Mouse (Mus musculus): ENCODE measurements at regions not wholly inside any gene's neighbourhood (a gene's known extent, or its start where the extent isn't known, plus 50 kb on each side); places are given as distances from the start of the nearest gene placed in this dataset.
"Not testable (repeated sequence)": the region's sequence is repeated elsewhere in the genome, so short reads cannot be mapped to it uniquely, and the experiment has no call there.

- not testable (repeated sequence) for H3K27me3 ChIP-seq (replicated peaks; ENCODE audit: low read depth, poor library complexity, severe bottlenecking); H3K4me3 ChIP-seq; H3K27ac ChIP-seq (replicated peaks); H3K36me3 ChIP-seq (replicated peaks); DNase-seq (ENCODE audit: low spot score); H3K4me1 ChIP-seq; H3K9me3 ChIP-seq
- WGBS, result 89% methylated on average over 1 of the region's 2 CpGs
Measured at GRCm38 (mm10) chr13:65375273-65375672, 96.7 kb downstream of the Zfp369 start.

DNA sequence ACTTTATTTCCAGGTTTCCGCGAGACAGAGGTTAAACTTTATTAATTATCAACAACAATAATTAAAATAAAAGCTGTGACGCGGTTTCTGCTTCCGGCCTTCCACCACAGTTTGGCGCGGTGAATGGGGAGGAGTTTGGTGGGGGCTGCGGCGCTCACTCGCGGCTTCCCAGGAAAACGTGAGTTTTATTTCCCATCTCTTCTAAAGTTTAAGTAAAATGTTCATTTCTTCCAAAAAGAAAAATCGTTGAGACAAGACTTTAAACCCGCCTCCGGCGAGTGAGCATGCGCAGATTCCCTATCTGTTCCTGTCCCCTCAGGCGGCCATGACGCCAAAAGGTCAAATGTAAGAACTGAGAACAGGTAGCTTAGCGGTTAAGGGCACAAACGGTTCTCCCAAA lies 100.8 kb downstream of the Zfp369 start:
- H3K27me3 ChIP-seq (replicated peaks; ENCODE audit: low read depth, poor library complexity, severe bottlenecking); DNase-seq (ENCODE audit: low spot score); H3K27ac ChIP-seq (replicated peaks); H3K36me3 ChIP-seq (replicated peaks); H3K4me3 ChIP-seq; H3K4me1 ChIP-seq: not testable (repeated sequence)
- 48% methylated on average over 21 of the region's 21 CpGs for WGBS
- H3K9me3 ChIP-seq, result peaks cover 15% of the 10 kb centered on the region; the same call in 1 of the 2 replicates

- not testable (repeated sequence) for DNase-seq (ENCODE audit: low spot score); H3K4me1 ChIP-seq; H3K4me3 ChIP-seq; H3K27ac ChIP-seq (replicated peaks); H3K9me3 ChIP-seq; H3K36me3 ChIP-seq (replicated peaks); H3K27me3 ChIP-seq (replicated peaks; ENCODE audit: low read depth, poor library complexity, severe bottlenecking)
- WGBS, result 76% methylated on average over 4 of the region's 4 CpGs
Measured at GRCm38 (mm10) chr13:65414990-65415389, 97.5 kb upstream of the Gm10139 start.

GRCm38 (mm10) chr13:65420201-65420600 lies 92.3 kb upstream of the Gm10139 start:
- 4% methylated on average over 28 of the region's 28 CpGs for WGBS
- H3K27ac ChIP-seq (replicated peaks); H3K9me3 ChIP-seq; H3K4me1 ChIP-seq; H3K36me3 ChIP-seq (replicated peaks); H3K27me3 ChIP-seq (replicated peaks; ENCODE audit: low read depth, poor library complexity, severe bottlenecking): not testable (repeated sequence)
- peak overlapping the region; percentile 39 for H3K4me3 ChIP-seq
- DNase-seq (ENCODE audit: low spot score), result peak; percentile 8

Measured in embryonic facial prominence, embryonic 10.5 days (tissue).